ENCODE assay signal across 23 mouse cellular contexts in the genomic region with DNA sequence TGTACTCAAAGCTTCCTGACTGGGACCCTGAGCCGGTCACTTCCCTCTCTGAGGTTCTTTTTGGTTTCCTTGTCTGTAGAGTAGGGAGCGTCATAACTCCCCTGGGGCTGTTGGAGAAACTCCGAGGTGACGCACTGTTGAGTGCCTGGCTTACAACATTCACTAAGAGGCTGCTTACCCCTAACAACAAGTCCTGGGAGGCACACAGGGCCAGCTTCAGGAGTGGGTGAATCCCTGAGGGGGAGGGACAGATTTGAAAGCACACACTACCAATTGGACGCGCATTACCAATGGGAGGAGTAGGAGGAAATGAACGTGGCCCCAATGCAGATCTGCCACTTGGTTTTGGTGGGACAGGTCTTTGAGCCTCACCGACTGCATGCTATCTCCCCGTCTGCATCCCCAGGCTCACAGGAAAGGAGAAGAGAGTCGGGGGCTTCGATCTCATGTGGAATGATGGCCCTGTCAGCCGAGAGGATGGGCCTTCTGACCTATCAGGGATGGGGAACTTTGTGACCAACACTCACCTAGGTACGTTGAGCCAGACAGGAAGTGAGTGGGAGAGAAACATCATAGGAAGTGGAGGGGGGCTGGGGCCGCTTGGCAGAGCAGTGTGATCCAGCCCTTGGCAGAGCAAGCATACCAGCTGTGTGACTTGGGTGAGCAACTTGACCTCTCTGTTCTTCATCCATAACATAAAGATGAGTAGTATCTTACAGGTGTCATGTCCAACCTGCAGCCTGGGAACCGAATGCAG. TPM values are rescaled to one million over a fixed set of nuclear protein-coding genes. Genes with fewer than 3 reads are reported as not detected.
DNase-seq lines count a peak whose midpoint lies in the region; ATAC-seq and TF ChIP-seq lines count a peak whose summit lies in the region.
"Had no signal": no experiment of that assay in that cellular context is flagged by ENCODE, and none has a peak within 500 bp of the region (broad histone marks: within the 10 kb centered on the region; RNA-seq: fewer than 3 reads in every experiment).

No protein-coding gene starts in this region.

- H3K9ac ChIP-seq in liver, postnatal 0 days (replicated peaks) = no peak overlapping the region
- no peak overlapping the region for H3K9ac ChIP-seq in liver, embryonic 11.5 days (ENCODE audit: low read depth, low read length)
- no peak overlapping the region for H3K9ac ChIP-seq in hindbrain, embryonic 14.5 days
- H3K9ac ChIP-seq: hindbrain, embryonic 13.5 days; liver, embryonic 12.5 days; lung, embryonic 14.5 days; midbrain, embryonic 12.5 days had no signal

- H3K27ac ChIP-seq in liver, postnatal 0 days (ENCODE audit: low read depth) = no peak overlapping the region
- H3K27ac ChIP-seq in liver, embryonic 11.5 days (ENCODE audit: low read depth, low read length) = no peak overlapping the region
- no peak overlapping the region for H3K27ac ChIP-seq in hindbrain, embryonic 14.5 days
- H3K27ac ChIP-seq: hindbrain, embryonic 13.5 days; layer of hippocampus, adult 2 months; liver, embryonic 12.5 days; midbrain, embryonic 12.5 days had no signal

- H3K36me3 ChIP-seq in liver, postnatal 0 days (replicated peaks; ENCODE audit: insufficient read depth, low read length) = no peaks in the 10 kb centered on the region
- no peaks in the 10 kb centered on the region for H3K36me3 ChIP-seq in liver, embryonic 11.5 days (ENCODE audit: control insufficient read depth, insufficient read depth, low read length)
- H3K36me3 ChIP-seq in hindbrain, embryonic 14.5 days (replicated peaks; ENCODE audit: control insufficient read depth, insufficient read depth) = peaks cover 16% of the 10 kb centered on the region

- H3K4me3 ChIP-seq in liver, postnatal 0 days (ENCODE audit: low read depth, low read length) = no peak overlapping the region
- no peak overlapping the region for H3K4me3 ChIP-seq in liver, embryonic 11.5 days (ENCODE audit: low read depth, low read length)
- no peak overlapping the region for H3K4me3 ChIP-seq in hindbrain, embryonic 14.5 days (replicated peaks; ENCODE audit: low read length)
- H3K4me3 ChIP-seq: hindbrain, embryonic 13.5 days; layer of hippocampus, adult 2 months; liver, embryonic 12.5 days; midbrain, embryonic 12.5 days had no signal

- TF ChIP-seq EP300 in liver, postnatal 0 days (IDR thresholded peaks at IDR 0.05; ENCODE audit: low read depth) = no peak

- 35% methylated on average over 15 of the region's 15 CpGs for WGBS in liver, postnatal 0 days (ENCODE audit: insufficient replicate concordance)
- 63% methylated on average over 15 of the region's 15 CpGs for WGBS in liver, embryonic 11.5 days
- WGBS in hindbrain, embryonic 14.5 days = 84% methylated on average over 15 of the region's 15 CpGs

- intact Hi-C loops in heart, postnatal 36 days (cut with DNase I) = no loop called here

- no peak for DNase-seq in liver, postnatal 0 days
- DNase-seq in liver, embryonic 11.5 days (ENCODE audit: low spot score) = no peak
- DNase-seq in cerebellum, adult 18-20 months = no peak
- no peak for DNase-seq in heart, postnatal 36 days
- no peak for DNase-seq in hindbrain, embryonic 14.5 days (ENCODE audit: low spot score)
- DNase-seq: adrenal gland, adult 8-10 months; embryo, embryonic 11 days; gastrocnemius, postnatal 36 days; lung, embryonic 14.5 days; lung, postnatal 4 days; spleen, adult 18-20 months had no signal

- no peaks in the 10 kb centered on the region for H3K27me3 ChIP-seq in liver, postnatal 0 days (ENCODE audit: insufficient read depth, low read length)
- H3K27me3 ChIP-seq in liver, embryonic 11.5 days (replicated peaks; ENCODE audit: control insufficient read depth, insufficient read depth, low read length) = no peaks in the 10 kb centered on the region
- H3K27me3 ChIP-seq in hindbrain, embryonic 14.5 days (ENCODE audit: control insufficient read depth, insufficient read depth, low read length) = no peaks in the 10 kb centered on the region
- H3K27me3 ChIP-seq: hindbrain, embryonic 13.5 days had no signal

- H3K4me2 ChIP-seq in liver, postnatal 0 days (ENCODE audit: low read depth, low read length) = no peak overlapping the region
- no peak overlapping the region for H3K4me2 ChIP-seq in liver, embryonic 11.5 days
- no peak overlapping the region for H3K4me2 ChIP-seq in hindbrain, embryonic 14.5 days (replicated peaks)
- H3K4me2 ChIP-seq: hindbrain, embryonic 13.5 days; liver, embryonic 12.5 days; lung, embryonic 14.5 days; midbrain, embryonic 12.5 days had no signal

- peak; percentile 29; the same call in 1 of the 2 replicates for ATAC-seq in liver, postnatal 0 days
- no peak for ATAC-seq in liver, embryonic 11.5 days (replicated peaks; ENCODE audit: low FRiP score)
- peak; percentile 23 to 57 for ATAC-seq in hematopoietic stem cell, adult 5-6 weeks (replicated peaks in 1 of 2; ENCODE audit: insufficient read depth in 1 of 2, low FRiP score in 2 of 2, low TSS enrichment in 1 of 2, low read depth in 1 of 2, poor library complexity in 2 of 2, severe bottlenecking in 2 of 2)
- peak; percentile 9; the same call in 1 of the 2 replicates for ATAC-seq in neutrophil, adult 5-6 weeks (ENCODE audit: extremely low read depth, insufficient number of reproducible peaks, low FRiP score, poor library complexity, severe bottlenecking)
- no peak for ATAC-seq in hindbrain, embryonic 14.5 days (ENCODE audit: low FRiP score)
- ATAC-seq in megakaryocyte-erythroid progenitor cell, adult 5-6 weeks (replicated peaks; ENCODE audit: low FRiP score, low TSS enrichment, poor library complexity, severe bottlenecking) = no peak
- ATAC-seq: intestine, embryonic 16.5 days; liver, embryonic 12.5 days had no signal

- TF ChIP-seq CTCF in liver, postnatal 0 days (IDR thresholded peaks at IDR 0.05; ENCODE audit: low read depth) = no peak

- H3K9me3 ChIP-seq in liver, postnatal 0 days (ENCODE audit: low read length) = no peaks in the 10 kb centered on the region
- H3K9me3 ChIP-seq in liver, embryonic 11.5 days (ENCODE audit: control insufficient read depth, low read length) = no peaks in the 10 kb centered on the region
- H3K9me3 ChIP-seq in hindbrain, embryonic 14.5 days (ENCODE audit: control insufficient read depth, low read length) = no peaks in the 10 kb centered on the region
- H3K9me3 ChIP-seq: hindbrain, embryonic 13.5 days; liver, embryonic 12.5 days; midbrain, embryonic 12.5 days had no signal

- no peaks in the 10 kb centered on the region for H3K4me1 ChIP-seq in liver, postnatal 0 days (ENCODE audit: insufficient read depth)
- no peaks in the 10 kb centered on the region for H3K4me1 ChIP-seq in liver, embryonic 11.5 days (replicated peaks; ENCODE audit: control insufficient read depth, insufficient read depth, low read length)
- H3K4me1 ChIP-seq in hindbrain, embryonic 14.5 days (replicated peaks; ENCODE audit: control insufficient read depth, insufficient read depth, low read length) = no peaks in the 10 kb centered on the region
- H3K4me1 ChIP-seq: liver, embryonic 12.5 days had no signal

RNA-seq across cellular contexts. Expression of a gene that starts 12.6 kb away (rescaled TPM):
- polyA plus RNA-seq in liver, postnatal 0 days (2015; fragmentation: Nextera tagmentation; extraction: Ambion mirVana) = 26.0 and 26.2 TPM in 2 replicates
- polyA plus RNA-seq in liver, embryonic 11.5 days (2014; fragmentation: Nextera tagmentation; extraction: Ambion mirVana) = 65.0 and 69.5 TPM in 2 replicates
- total RNA-seq in hematopoietic stem cell, adult 5-6 weeks (2017) = 115 and 527 TPM in 2 replicates
- total RNA-seq in neutrophil, adult 5-6 weeks (2017) = 53.9 and 54.3 TPM in 2 replicates
- total RNA-seq in heart, postnatal 36 days (2021) = 100 to 1,000 TPM; 120 to 130 TPM
- polyA plus RNA-seq in hindbrain, embryonic 14.5 days (2014; fragmentation: Nextera tagmentation; extraction: Ambion mirVana) = 137 and 149 TPM in 2 replicates
- 56.7 and 75.9 TPM in 2 replicates for total RNA-seq in megakaryocyte-erythroid progenitor cell, adult 5-6 weeks (2014; fragmentation: Nextera tagmentation)
- total RNA-seq in megakaryocyte-erythroid progenitor cell, adult 5-6 weeks (2017) = 218 and 242 TPM in 2 replicates

RNA-seq across cellular contexts. Expression of a gene that starts 29.0 kb away (rescaled TPM):
- not detected in 2 replicates for polyA plus RNA-seq in liver, postnatal 0 days (2015; fragmentation: Nextera tagmentation; extraction: Ambion mirVana)
- polyA plus RNA-seq in liver, embryonic 11.5 days (2014; fragmentation: Nextera tagmentation; extraction: Ambion mirVana) = not detected in 2 replicates
- total RNA-seq in hematopoietic stem cell, adult 5-6 weeks (2017) = 0.50 TPM in 1 of 2 replicates, not detected in the other
- not detected in 2 replicates for total RNA-seq in neutrophil, adult 5-6 weeks (2017)
- total RNA-seq in heart, postnatal 36 days (2021) = not detected
- polyA plus RNA-seq in hindbrain, embryonic 14.5 days (2014; fragmentation: Nextera tagmentation; extraction: Ambion mirVana) = 0.84 and 1.8 TPM in 2 replicates
- total RNA-seq in megakaryocyte-erythroid progenitor cell, adult 5-6 weeks (2014; fragmentation: Nextera tagmentation) = not detected in 2 replicates
- not detected in 2 replicates for total RNA-seq in megakaryocyte-erythroid progenitor cell, adult 5-6 weeks (2017)
- total RNA-seq: gastrocnemius, postnatal 36 days had no signal
- polyA plus RNA-seq: heart, postnatal 0 days; kidney, embryonic 16.5 days; limb, embryonic 11.5 days; liver, embryonic 12.5 days; lung, embryonic 14.5 days; stomach, embryonic 14.5 days had no signal

RNA-seq across cellular contexts. Expression of a gene that starts 40.4 kb away (rescaled TPM):
- polyA plus RNA-seq in liver, postnatal 0 days (2015; fragmentation: Nextera tagmentation; extraction: Ambion mirVana) = 0.18 and 0.31 TPM in 2 replicates
- 0.35 and 0.62 TPM in 2 replicates for polyA plus RNA-seq in liver, embryonic 11.5 days (2014; fragmentation: Nextera tagmentation; extraction: Ambion mirVana)
- total RNA-seq in hematopoietic stem cell, adult 5-6 weeks (2017) = not detected in 2 replicates
- not detected in 2 replicates for total RNA-seq in neutrophil, adult 5-6 weeks (2017)
- total RNA-seq in heart, postnatal 36 days (2021) = not detected
- 8.0 and 11.2 TPM in 2 replicates for polyA plus RNA-seq in hindbrain, embryonic 14.5 days (2014; fragmentation: Nextera tagmentation; extraction: Ambion mirVana)
- total RNA-seq in megakaryocyte-erythroid progenitor cell, adult 5-6 weeks (2014; fragmentation: Nextera tagmentation) = not detected in 2 replicates
- not detected in 2 replicates for total RNA-seq in megakaryocyte-erythroid progenitor cell, adult 5-6 weeks (2017)
- total RNA-seq: gastrocnemius, postnatal 36 days had no signal

RNA-seq across cellular contexts. Expression of a gene that starts 51.2 kb away (rescaled TPM):
- polyA plus RNA-seq in liver, postnatal 0 days (2015; fragmentation: Nextera tagmentation; extraction: Ambion mirVana) = not detected in 2 replicates
- not detected in 2 replicates for polyA plus RNA-seq in liver, embryonic 11.5 days (2014; fragmentation: Nextera tagmentation; extraction: Ambion mirVana)
- total RNA-seq in hematopoietic stem cell, adult 5-6 weeks (2017) = not detected in 2 replicates
- total RNA-seq in neutrophil, adult 5-6 weeks (2017) = not detected in 2 replicates
- not detected for total RNA-seq in heart, postnatal 36 days (2021)
- 8.8 and 11.0 TPM in 2 replicates for polyA plus RNA-seq in hindbrain, embryonic 14.5 days (2014; fragmentation: Nextera tagmentation; extraction: Ambion mirVana)
- not detected in 2 replicates for total RNA-seq in megakaryocyte-erythroid progenitor cell, adult 5-6 weeks (2014; fragmentation: Nextera tagmentation)
- total RNA-seq in megakaryocyte-erythroid progenitor cell, adult 5-6 weeks (2017) = not detected in 2 replicates
- polyA plus RNA-seq: heart, postnatal 0 days; liver, embryonic 12.5 days had no signal

Comparison
In these comparisons a context has a peak if more than half of its experiments do, and no peak if none do; other contexts are left out.
1. ATAC-seq: peak in liver, postnatal 0 days (single experiment), hematopoietic stem cell, adult 5-6 weeks (2 of 2) and neutrophil, adult 5-6 weeks (single experiment); none in liver, embryonic 11.5 days (single experiment), hindbrain, embryonic 14.5 days (single experiment) and megakaryocyte-erythroid progenitor cell, adult 5-6 weeks (single experiment).